8 mouse cellular contexts compared by ENCODE assay signal in the genomic region with DNA sequence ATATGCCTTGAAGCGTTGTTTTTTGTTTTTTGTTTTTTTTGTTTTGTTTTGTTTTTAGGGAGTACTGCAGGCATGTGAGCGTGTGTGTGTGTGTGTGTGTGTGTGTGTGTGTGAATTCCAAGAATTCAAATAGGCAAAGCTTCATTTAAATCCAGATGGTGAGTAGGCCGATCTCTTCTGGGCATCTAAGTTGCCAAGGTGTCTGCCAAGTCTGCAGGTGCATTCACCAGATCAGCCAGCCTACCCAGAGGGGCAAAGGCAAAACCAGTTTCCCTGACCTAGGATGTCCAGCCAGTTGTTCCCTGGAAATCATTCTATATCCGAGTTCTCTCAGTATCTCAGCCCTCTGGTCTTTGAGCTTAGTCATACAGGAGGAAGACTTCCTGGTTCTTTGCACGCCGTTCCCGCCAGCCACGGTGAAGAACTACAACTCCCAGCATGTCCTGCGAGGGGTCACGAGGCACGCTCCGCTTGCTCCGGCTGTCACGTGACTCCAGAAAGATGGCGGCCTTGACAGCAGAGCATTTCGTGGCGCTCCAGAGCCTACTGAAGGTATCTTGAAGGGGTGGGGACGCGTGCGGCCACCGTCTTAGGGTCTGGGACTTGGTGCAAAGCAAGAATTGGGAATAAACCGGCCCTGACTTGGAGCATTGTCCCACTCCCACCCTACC. TPM values are rescaled to one million over a fixed set of nuclear protein-coding genes. Genes with fewer than 3 reads are reported as not detected.
DNase-seq lines count a peak whose midpoint lies in the region; ATAC-seq and TF ChIP-seq lines count a peak whose summit lies in the region.

A gene (plus strand): TSS at position 480 of the 671 bp plus-strand sequence.

- H3K9me3 ChIP-seq in embryonic facial prominence, embryonic 13.5 days, result no peaks in the 10 kb centered on the region
- H3K9me3 ChIP-seq in limb, embryonic 12.5 days, result no peaks in the 10 kb centered on the region
- H3K9me3 ChIP-seq in midbrain, embryonic 15.5 days, result no peaks in the 10 kb centered on the region

- no peaks in the 10 kb centered on the region for H3K36me3 ChIP-seq in embryonic facial prominence, embryonic 13.5 days
- H3K36me3 ChIP-seq in kidney, adult 2 months (ENCODE audit: control insufficient read depth, insufficient read depth, low read length), result no peaks in the 10 kb centered on the region
- no peaks in the 10 kb centered on the region for H3K36me3 ChIP-seq in limb, embryonic 12.5 days
- no peaks in the 10 kb centered on the region for H3K36me3 ChIP-seq in midbrain, embryonic 15.5 days (replicated peaks)
- peaks cover 1% of the 10 kb centered on the region; the same call in 1 of the 2 replicates for H3K36me3 ChIP-seq in spleen, adult 2 months (ENCODE audit: control insufficient read depth, insufficient read depth, low read length)

- peak within 1 kb of the TSS; percentile 70 for H3K4me3 ChIP-seq in embryonic facial prominence, embryonic 13.5 days
- H3K4me3 ChIP-seq in kidney, adult 2 months (ENCODE audit: insufficient read depth, low read depth, low read length), result peak within 1 kb of the TSS; percentile 93
- H3K4me3 ChIP-seq in limb, embryonic 12.5 days (replicated peaks), result peak within 1 kb of the TSS; percentile 70
- peak within 1 kb of the TSS; percentile 65 for H3K4me3 ChIP-seq in midbrain, embryonic 15.5 days
- H3K4me3 ChIP-seq in spleen, adult 2 months (ENCODE audit: extremely low read depth, insufficient read depth, insufficient read length), result peak within 1 kb of the TSS; percentile 84

- peak within 1 kb of the TSS; percentile 86 for H3K4me2 ChIP-seq in embryonic facial prominence, embryonic 13.5 days
- H3K4me2 ChIP-seq in limb, embryonic 12.5 days, result peak within 1 kb of the TSS; percentile 75
- H3K4me2 ChIP-seq in midbrain, embryonic 15.5 days, result peak within 1 kb of the TSS; percentile 60

- peak; percentile 47 for TF ChIP-seq POLR2A in kidney, adult 2 months (IDR thresholded peaks at IDR 0.05; ENCODE audit: low read depth, low read length)
- peak; percentile 39 for TF ChIP-seq POLR2A in spleen, adult 2 months (IDR thresholded peaks at IDR 0.05; ENCODE audit: low read depth, low read length)

- ATAC-seq in embryonic facial prominence, embryonic 13.5 days (ENCODE audit: insufficient number of reproducible peaks, insufficient read depth, low FRiP score, low TSS enrichment, low read depth), result peak; percentile 93
- peak; percentile 93 for ATAC-seq in limb, embryonic 12.5 days (ENCODE audit: insufficient number of reproducible peaks, insufficient read depth, low FRiP score, low TSS enrichment, low read depth)
- ATAC-seq in midbrain, embryonic 15.5 days (replicated peaks), result peak; percentile 97

- H3K27ac ChIP-seq in embryonic facial prominence, embryonic 13.5 days, result no peak within 1 kb of the TSS
- peak within 1 kb of the TSS; percentile 28; the same call in 1 of the 2 replicates for H3K27ac ChIP-seq in kidney, adult 2 months (ENCODE audit: insufficient read depth, low read depth, low read length)
- H3K27ac ChIP-seq in limb, embryonic 12.5 days, result no peak within 1 kb of the TSS
- H3K27ac ChIP-seq in midbrain, embryonic 15.5 days, result peak within 1 kb of the TSS; percentile 76
- H3K27ac ChIP-seq in spleen, adult 2 months (ENCODE audit: insufficient read depth, low read length), result no peak within 1 kb of the TSS

- peaks cover 11% of the 10 kb centered on the region for H3K4me1 ChIP-seq in embryonic facial prominence, embryonic 13.5 days
- H3K4me1 ChIP-seq in kidney, adult 2 months (ENCODE audit: control insufficient read depth, insufficient read depth, low read length), result peaks cover 5% of the 10 kb centered on the region; the same call in 1 of the 2 replicates
- H3K4me1 ChIP-seq in limb, embryonic 12.5 days (replicated peaks), result peaks cover 8% of the 10 kb centered on the region
- peaks cover 16% of the 10 kb centered on the region for H3K4me1 ChIP-seq in midbrain, embryonic 15.5 days
- H3K4me1 ChIP-seq in spleen, adult 2 months (ENCODE audit: control insufficient read depth, insufficient read depth, insufficient read length), result peaks cover 2% of the 10 kb centered on the region; the same call in 1 of the 2 replicates

- no peak for TF ChIP-seq CTCF in kidney, adult 2 months (conservative IDR thresholded peaks at IDR 0.05; ENCODE audit: insufficient read depth, insufficient read length, low read depth, low read length)
- TF ChIP-seq CTCF in spleen, adult 2 months (IDR thresholded peaks at IDR 0.05; ENCODE audit: extremely low read depth, insufficient read depth, insufficient read length, insufficient replicate concordance), result no peak

- H3K9ac ChIP-seq in embryonic facial prominence, embryonic 13.5 days, result peak within 1 kb of the TSS; percentile 76
- H3K9ac ChIP-seq in limb, embryonic 12.5 days (replicated peaks), result peak within 1 kb of the TSS; percentile 55
- H3K9ac ChIP-seq in midbrain, embryonic 15.5 days, result peak within 1 kb of the TSS; percentile 67

- 13% methylated on average over 22 of the region's 22 CpGs for WGBS in embryonic facial prominence, embryonic 13.5 days
- 11% methylated on average over 22 of the region's 22 CpGs for WGBS in kidney, adult 2 months
- 13% methylated on average over 22 of the region's 22 CpGs for WGBS in limb, embryonic 12.5 days
- 11% methylated on average over 22 of the region's 22 CpGs for WGBS in midbrain, embryonic 15.5 days
- WGBS in spleen, adult 2 months, result 13% methylated on average over 22 of the region's 22 CpGs

- H3K27me3 ChIP-seq in embryonic facial prominence, embryonic 13.5 days, result 0 out of 2 replicates have a peak, but pooled peaks cover 5% of the 10 kb centered on the region
- no peaks in the 10 kb centered on the region for H3K27me3 ChIP-seq in kidney, adult 2 months (replicated peaks; ENCODE audit: control insufficient read depth, insufficient read depth, low read length)
- H3K27me3 ChIP-seq in limb, embryonic 12.5 days, result no peaks in the 10 kb centered on the region; the same call in 1 of the 2 replicates
- no peaks in the 10 kb centered on the region for H3K27me3 ChIP-seq in midbrain, embryonic 15.5 days (replicated peaks)
- H3K27me3 ChIP-seq in spleen, adult 2 months (ENCODE audit: control insufficient read depth, insufficient read depth, low read length), result no peaks in the 10 kb centered on the region

- DNase-seq in 3134 (ENCODE audit: extremely low read depth, insufficient read length, low spot score), result peak; percentile 90
- peak; percentile 95 for DNase-seq in adrenal gland, postnatal 36 days
- DNase-seq in heart, adult 18-20 months, result peak; percentile 97
- peak; percentile 97 for DNase-seq in kidney, adult 2 months
- peak; percentile 88 to 96 for DNase-seq in spleen, adult 2 months (ENCODE audit: low read depth in 1 of 2, low spot score in 2 of 2)

RNA-seq across cellular contexts. Expression of the gene that starts here (rescaled TPM):
- 10 to 100 TPM; 39.0 to 48.7 TPM for total RNA-seq in adrenal gland, postnatal 36 days (2021)
- 67.7 and 69.1 TPM in 2 replicates for polyA plus RNA-seq in embryonic facial prominence, embryonic 13.5 days (2015; fragmentation: Nextera tagmentation; extraction: Ambion mirVana)
- total RNA-seq in heart, adult 18-20 months (2021), result 10 to 100 TPM; 28.2 to 32.0 TPM
- polyA plus RNA-seq in kidney, adult 2 months (2012; rRNA removed), result 115 and 130 TPM in 2 replicates
- 55.4 and 60.0 TPM in 2 replicates for polyA plus RNA-seq in limb, embryonic 12.5 days (2016; fragmentation: Nextera tagmentation; extraction: Ambion mirVana)
- 107 and 114 TPM in 2 replicates for polyA plus RNA-seq in midbrain, embryonic 15.5 days (2015; fragmentation: Nextera tagmentation; extraction: Ambion mirVana)
- polyA plus RNA-seq in spleen, adult 2 months (2012; rRNA removed), result 17.6 and 24.5 TPM in 2 replicates

Comparison
In these comparisons a context has a peak if more than half of its experiments do, and no peak if none do; other contexts are left out.
1. H3K27ac ChIP-seq: peak in kidney, adult 2 months (single experiment) and midbrain, embryonic 15.5 days (single experiment); none in embryonic facial prominence, embryonic 13.5 days (single experiment), limb, embryonic 12.5 days (single experiment) and spleen, adult 2 months (single experiment).
2. Peak in every context shown above with its lines, with median percentiles within 50 percentile points of each other: DNase-seq, ATAC-seq, H3K4me2 ChIP-seq, H3K4me3 ChIP-seq and H3K9ac ChIP-seq.